In the genomic region with DNA sequence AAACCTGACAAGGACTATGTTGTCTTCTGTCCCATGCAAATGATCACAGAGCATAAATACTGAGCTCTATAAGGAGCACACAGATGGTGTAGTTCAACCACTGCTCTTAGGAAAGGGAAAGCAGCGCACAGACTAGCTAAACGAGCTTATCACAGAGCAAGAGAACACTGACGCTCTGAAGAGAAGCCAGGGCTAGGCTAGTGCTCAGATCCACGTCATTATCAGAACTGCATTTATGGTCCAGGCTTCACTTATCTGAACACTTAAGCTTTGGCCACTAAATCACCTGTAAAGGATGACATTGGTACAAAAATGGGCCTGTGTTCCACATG, we compare ENCODE assay signal across 9 mouse cellular contexts. TPM values are rescaled to one million over a fixed set of nuclear protein-coding genes. Genes with fewer than 3 reads are reported as not detected.
DNase-seq lines count a peak whose midpoint lies in the region; ATAC-seq lines count a peak whose summit lies in the region.
"Had no signal": no experiment of that assay in that cellular context is flagged by ENCODE, and none has a peak within 500 bp of the region (broad histone marks: within the 10 kb centered on the region; RNA-seq: fewer than 3 reads in every experiment).

No protein-coding gene starts in this region.

- no peak overlapping the region for H3K4me2 ChIP-seq in kidney, embryonic 15.5 days
- H3K4me2 ChIP-seq in forebrain, embryonic 16.5 days (ENCODE audit: low read length): peak overlapping the region; percentile 8; the same call in 1 of the 2 replicates
- no peak overlapping the region for H3K4me2 ChIP-seq in limb, embryonic 13.5 days (replicated peaks)
- 0 out of 2 replicates have a peak overlapping the region, but pooled peaks have one; percentile 15 for H3K4me2 ChIP-seq in neural tube, embryonic 15.5 days

- no peak overlapping the region for H3K4me3 ChIP-seq in kidney, embryonic 15.5 days (replicated peaks)
- no peak overlapping the region for H3K4me3 ChIP-seq in forebrain, embryonic 16.5 days (replicated peaks; ENCODE audit: low read length)
- H3K4me3 ChIP-seq in limb, embryonic 13.5 days: no peak overlapping the region
- H3K4me3 ChIP-seq in neural tube, embryonic 15.5 days (replicated peaks): no peak overlapping the region
- H3K4me3 ChIP-seq: myocyte had no signal

- no peaks in the 10 kb centered on the region for H3K27me3 ChIP-seq in kidney, embryonic 15.5 days
- H3K27me3 ChIP-seq in forebrain, embryonic 16.5 days (replicated peaks; ENCODE audit: control insufficient read depth, insufficient read depth, low read length): no peaks in the 10 kb centered on the region
- H3K27me3 ChIP-seq in limb, embryonic 13.5 days: no peaks in the 10 kb centered on the region
- no peaks in the 10 kb centered on the region for H3K27me3 ChIP-seq in neural tube, embryonic 15.5 days (replicated peaks)

- no peaks in the 10 kb centered on the region for H3K9me3 ChIP-seq in kidney, embryonic 15.5 days (replicated peaks)
- H3K9me3 ChIP-seq in forebrain, embryonic 16.5 days (ENCODE audit: control insufficient read depth, low read length): no peaks in the 10 kb centered on the region
- H3K9me3 ChIP-seq in limb, embryonic 13.5 days: no peaks in the 10 kb centered on the region
- H3K9me3 ChIP-seq in neural tube, embryonic 15.5 days (replicated peaks): no peaks in the 10 kb centered on the region

- peaks cover 11% of the 10 kb centered on the region; the same call in 1 of the 2 replicates for H3K36me3 ChIP-seq in kidney, embryonic 15.5 days
- H3K36me3 ChIP-seq in forebrain, embryonic 16.5 days (ENCODE audit: control insufficient read depth, insufficient read depth): no peaks in the 10 kb centered on the region
- peaks cover 9% of the 10 kb centered on the region; the same call in 1 of the 2 replicates for H3K36me3 ChIP-seq in limb, embryonic 13.5 days
- no peaks in the 10 kb centered on the region for H3K36me3 ChIP-seq in neural tube, embryonic 15.5 days

- H3K9ac ChIP-seq in kidney, embryonic 15.5 days: no peak overlapping the region
- no peak overlapping the region for H3K9ac ChIP-seq in forebrain, embryonic 16.5 days (replicated peaks; ENCODE audit: low read depth, low read length)
- peak overlapping the region; percentile 31; the same call in 1 of the 2 replicates for H3K9ac ChIP-seq in limb, embryonic 13.5 days
- no peak overlapping the region for H3K9ac ChIP-seq in neural tube, embryonic 15.5 days (replicated peaks)

- no peak for ATAC-seq in kidney, embryonic 15.5 days (replicated peaks; ENCODE audit: low FRiP score)
- ATAC-seq in forebrain, embryonic 16.5 days: peak; percentile 61
- ATAC-seq in limb, embryonic 13.5 days (ENCODE audit: low FRiP score, low read depth): no peak
- ATAC-seq in neural tube, embryonic 15.5 days (ENCODE audit: low FRiP score): 0 out of 2 replicates have a peak, but pooled peaks have one; percentile 37

- H3K4me1 ChIP-seq in kidney, embryonic 15.5 days: peaks cover 24% of the 10 kb centered on the region
- peaks cover 39% of the 10 kb centered on the region for H3K4me1 ChIP-seq in forebrain, embryonic 16.5 days (replicated peaks; ENCODE audit: control insufficient read depth, insufficient read depth, low read length)
- peaks cover 27% of the 10 kb centered on the region for H3K4me1 ChIP-seq in limb, embryonic 13.5 days
- H3K4me1 ChIP-seq in neural tube, embryonic 15.5 days: peaks cover 52% of the 10 kb centered on the region

- no peak for DNase-seq in kidney, adult 8-10 months
- DNase-seq in thymus, postnatal 0 days (ENCODE audit: low spot score): no peak
- no peak for DNase-seq in cerebellum, adult 11-12 months
- DNase-seq: lung, adult 18-20 months had no signal

- peak overlapping the region; percentile 37; the same call in 1 of the 2 replicates for H3K27ac ChIP-seq in kidney, embryonic 15.5 days
- H3K27ac ChIP-seq in forebrain, embryonic 16.5 days (ENCODE audit: low read length): peak overlapping the region; percentile 90
- peak overlapping the region; percentile 53 for H3K27ac ChIP-seq in limb, embryonic 13.5 days
- peak overlapping the region; percentile 82 for H3K27ac ChIP-seq in neural tube, embryonic 15.5 days (replicated peaks)

- WGBS in kidney, embryonic 15.5 days: 60% methylated on average over 4 of the region's 4 CpGs
- WGBS in forebrain, embryonic 16.5 days: 16% methylated on average over 4 of the region's 4 CpGs
- 49% methylated on average over 4 of the region's 4 CpGs for WGBS in limb, embryonic 13.5 days
- 38% methylated on average over 4 of the region's 4 CpGs for WGBS in neural tube, embryonic 15.5 days

RNA-seq across cellular contexts. Expression of gene Oaz2, which starts 57.5 kb away (rescaled TPM):
- polyA plus RNA-seq in kidney, embryonic 15.5 days (2015; fragmentation: Nextera tagmentation; extraction: Ambion mirVana): 299 and 308 TPM in 2 replicates
- 345 and 364 TPM in 2 replicates for polyA plus RNA-seq in forebrain, embryonic 16.5 days (2015; fragmentation: Nextera tagmentation; extraction: Ambion mirVana)
- 341 and 352 TPM in 2 replicates for polyA plus RNA-seq in limb, embryonic 13.5 days (2015; fragmentation: Nextera tagmentation; extraction: Ambion mirVana)
- polyA plus RNA-seq in neural tube, embryonic 15.5 days (2015; fragmentation: Nextera tagmentation; extraction: Ambion mirVana): 383 and 395 TPM in 2 replicates
- polyA plus RNA-seq in thymus, postnatal 0 days (2015; fragmentation: Nextera tagmentation; extraction: Ambion mirVana): 113 and 118 TPM in 2 replicates

Comparison
In these comparisons a context has a peak if more than half of its experiments do, and no peak if none do; other contexts are left out.
1. ATAC-seq: peak in forebrain, embryonic 16.5 days (single experiment) and neural tube, embryonic 15.5 days (single experiment); none in kidney, embryonic 15.5 days (single experiment) and limb, embryonic 13.5 days (single experiment).
2. H3K27ac ChIP-seq: peak in every context shown above with its lines; median percentile 90 in forebrain, embryonic 16.5 days; 82 in neural tube, embryonic 15.5 days; 53 in limb, embryonic 13.5 days; 37 in kidney, embryonic 15.5 days.
3. H3K4me2 ChIP-seq: peak in forebrain, embryonic 16.5 days (single experiment) and neural tube, embryonic 15.5 days (single experiment); none in kidney, embryonic 15.5 days (single experiment) and limb, embryonic 13.5 days (single experiment).